Mouse (Mus musculus): ENCODE measurements around the gene Tm9sf4.

Gene Tm9sf4

DNA sequence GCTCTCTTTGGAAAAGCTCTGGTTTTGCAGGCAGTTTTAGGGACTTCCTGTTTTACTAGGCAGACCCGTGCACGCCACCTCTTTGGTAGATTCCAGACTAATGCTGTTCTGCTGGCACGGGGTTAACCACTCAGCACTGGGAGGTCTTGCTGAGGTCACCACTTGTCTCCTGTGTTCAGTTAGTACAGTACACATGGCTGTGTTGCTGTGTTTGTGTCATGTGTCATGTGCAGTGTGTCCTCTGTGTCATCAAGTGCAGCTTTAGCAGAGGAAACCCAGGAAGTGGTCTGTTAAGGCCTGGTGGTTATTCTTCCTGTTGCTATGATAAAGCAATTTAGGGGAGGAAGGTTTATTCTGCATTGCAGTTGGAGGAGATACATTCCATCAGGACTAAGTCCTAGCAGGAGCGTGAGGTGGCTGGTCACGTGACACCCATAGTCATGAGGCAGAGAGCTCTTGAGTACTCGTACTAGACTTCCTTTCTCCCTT is 53.7 kb downstream of the Tm9sf4 start:
- in situ Hi-C loops (cut with MboI, MseI) = no loop called here

- in situ Hi-C loops (cut with MboI, MseI) = no loop called here
Measured at GRCm38 (mm10) chr2:153215421-153215820, 54.3 kb downstream of the Tm9sf4 start.

GRCm38 (mm10) chr2:153217826-153218340 is 56.8 kb downstream of the Tm9sf4 start:
- in situ Hi-C loops (cut with MboI, MseI) = no loop called here

DNA sequence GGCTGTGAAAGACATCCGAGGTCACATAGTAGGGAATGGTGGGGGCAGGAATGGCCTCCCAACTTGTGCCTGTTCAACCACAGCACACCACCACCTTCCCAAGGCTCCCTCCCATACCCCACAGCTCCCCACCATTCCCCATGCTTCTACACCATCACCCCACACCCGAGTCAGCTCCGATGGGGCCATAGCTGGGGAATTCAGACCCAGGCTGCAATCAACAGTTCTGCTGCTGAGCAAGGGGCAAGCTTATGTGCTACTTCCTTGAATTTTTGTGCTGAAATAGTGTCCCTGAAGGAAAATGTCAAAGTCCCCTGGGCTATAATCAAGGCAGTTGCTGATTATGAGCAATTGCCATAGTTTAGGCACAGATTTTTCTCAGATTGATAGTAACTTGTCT is 57.4 kb downstream of the Tm9sf4 start:
- in situ Hi-C loops (cut with MboI, MseI) = no loop called here

- in situ Hi-C loops (cut with MboI, MseI) = no loop called here
Measured at GRCm38 (mm10) chr2:153221620-153222019, 60.5 kb downstream of the Tm9sf4 start.

DNA sequence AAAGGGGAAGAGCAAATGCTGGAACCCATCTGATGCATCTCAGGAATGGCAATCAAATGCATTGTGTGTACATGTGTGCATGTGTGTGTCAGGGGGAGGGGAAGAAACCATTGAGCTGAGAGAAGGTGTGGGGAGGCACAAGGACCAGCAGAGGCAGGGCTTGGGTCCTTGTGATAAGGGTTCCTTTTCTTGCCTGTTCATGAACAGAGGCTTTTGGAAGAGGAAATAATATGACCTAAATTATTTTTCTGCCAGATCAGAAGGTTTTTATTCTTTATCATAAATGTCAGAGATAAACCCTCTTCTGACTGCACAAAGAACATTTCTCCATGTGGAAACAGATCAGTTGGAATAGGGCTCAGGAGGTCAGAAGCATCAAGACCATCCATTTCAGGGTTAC is 61.0 kb downstream of the Tm9sf4 start:
- in situ Hi-C loops (cut with MboI, MseI) = no loop called here

DNA sequence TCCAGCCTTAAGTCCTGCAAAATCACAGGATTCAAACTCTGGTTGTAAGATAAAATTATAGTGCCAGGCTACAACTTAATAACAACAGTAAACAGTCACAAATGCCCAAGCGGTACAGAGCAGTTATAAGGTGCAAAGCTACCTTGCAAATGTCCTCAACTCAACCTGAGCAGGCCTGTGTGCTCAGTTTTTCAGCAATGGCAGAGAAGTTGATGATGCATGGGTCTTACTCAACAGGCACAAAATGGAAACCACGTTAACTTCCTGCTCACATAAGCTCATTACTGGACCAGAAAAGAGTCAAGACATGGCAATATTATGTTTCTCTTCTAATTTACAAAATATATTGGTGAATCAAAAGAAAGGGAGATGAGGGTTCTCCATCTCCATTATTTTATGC is 61.5 kb downstream of the Tm9sf4 start:
- in situ Hi-C loops (cut with MboI, MseI) = no loop called here

DNA sequence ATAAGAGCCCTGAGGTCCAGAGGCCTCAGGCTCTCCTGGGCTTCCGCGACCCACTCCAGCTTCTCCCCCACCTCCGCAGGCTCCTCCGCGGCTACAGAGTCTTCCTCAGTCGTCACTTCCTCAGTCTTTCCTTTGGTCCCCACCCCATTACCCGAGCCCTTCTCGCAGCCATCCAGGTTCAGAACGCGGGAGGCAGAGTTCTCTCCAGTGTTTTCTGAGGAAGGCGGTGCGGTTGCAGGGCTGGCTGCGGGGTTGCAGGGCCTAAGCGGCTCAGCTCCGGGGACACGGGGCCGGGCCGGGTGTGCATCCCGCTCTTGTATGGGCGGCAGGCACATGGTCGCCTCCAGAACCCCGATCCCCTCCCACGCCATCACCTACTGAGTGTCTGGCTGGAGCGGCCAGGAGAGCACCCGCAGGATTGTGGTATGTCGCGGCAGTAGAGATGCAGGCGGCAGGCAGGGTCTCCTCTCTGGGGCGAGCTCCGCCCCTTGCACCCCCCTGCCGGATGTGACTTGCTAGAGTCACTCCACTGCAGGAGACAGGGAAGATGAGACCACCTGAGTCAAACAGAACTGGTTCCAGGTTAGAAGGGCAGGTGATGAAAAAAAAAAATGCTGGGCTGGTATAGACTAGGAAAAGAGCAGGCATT is 64.0 kb downstream of the Tm9sf4 start, which contains the start of gene Tspyl3:
Gene Tspyl3, minus strand, starts transcription at position 496 of the 649 bp plus-strand sequence.
- in situ Hi-C loops (cut with MboI, MseI) = no loop called here

DNA sequence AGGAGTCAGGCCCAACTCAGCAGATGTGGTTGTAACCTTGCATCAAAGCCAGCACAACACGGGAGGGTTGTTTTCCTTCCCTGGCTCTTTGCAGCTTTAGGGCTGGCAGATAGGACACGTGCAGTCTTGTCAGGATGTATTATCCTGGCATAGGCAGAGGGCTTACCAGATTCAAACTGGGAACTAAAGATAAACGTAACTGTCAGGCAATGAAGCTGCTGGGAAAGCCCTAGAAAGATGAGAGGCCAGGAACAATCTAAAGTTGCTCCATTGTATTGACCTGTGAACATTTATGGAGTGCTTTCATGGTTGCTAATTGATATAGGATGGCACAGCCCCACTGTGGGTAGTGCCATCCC is 64.5 kb downstream of the Tm9sf4 start:
- in situ Hi-C loops (cut with MboI, MseI) = no loop called here

DNA sequence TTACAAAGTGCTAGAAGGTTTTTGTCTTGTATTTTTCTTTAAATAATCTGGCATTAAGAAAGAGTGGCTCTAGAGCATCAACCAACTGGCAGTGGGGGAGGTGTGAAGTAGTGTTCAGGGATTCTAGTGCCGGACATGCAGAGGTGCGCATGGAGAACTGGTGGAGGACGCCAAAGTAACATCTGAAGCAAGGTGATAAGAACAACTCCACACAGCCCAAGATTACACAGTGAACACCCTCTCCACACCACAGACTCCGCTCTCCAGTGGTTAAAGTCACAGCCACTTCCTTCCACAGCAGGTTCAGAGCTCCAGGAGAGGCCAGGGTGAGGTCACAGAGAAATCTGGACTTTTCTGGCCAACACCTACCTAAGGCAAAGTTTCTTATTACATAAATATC is 66.9 kb downstream of the Tm9sf4 start:
- in situ Hi-C loops (cut with MboI, MseI) = no loop called here

DNA sequence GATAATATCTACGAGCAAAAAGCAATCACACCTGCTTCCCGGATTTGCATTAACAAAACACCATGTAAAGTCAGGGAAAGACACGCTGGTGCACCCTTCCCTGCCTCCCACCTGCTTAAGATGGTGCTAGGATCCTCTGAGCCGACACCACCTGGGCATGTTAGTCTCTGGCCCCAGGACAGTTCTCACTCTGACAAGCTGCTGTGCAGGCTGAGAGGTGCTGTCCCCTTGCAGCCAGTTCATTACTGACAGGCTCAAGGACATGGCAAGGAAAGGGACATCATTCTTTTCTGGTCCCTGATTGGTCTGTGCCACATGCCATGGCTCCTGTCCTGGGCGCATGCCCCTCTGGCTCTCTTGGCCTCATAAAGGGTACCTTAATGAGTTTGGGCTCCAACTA is 67.4 kb downstream of the Tm9sf4 start:
- in situ Hi-C loops (cut with MboI, MseI) = no loop called here

GRCm38 (mm10) chr2:153237193-153237592 is 76.1 kb downstream of the Tm9sf4 start:
- in situ Hi-C loops (cut with MboI, MseI) = loop anchor here in 1 of 2 experiments (10.0 kb wide), 1 partner anchor 108 kb away; the partner anchor contains the start of gene Asxl1

DNA sequence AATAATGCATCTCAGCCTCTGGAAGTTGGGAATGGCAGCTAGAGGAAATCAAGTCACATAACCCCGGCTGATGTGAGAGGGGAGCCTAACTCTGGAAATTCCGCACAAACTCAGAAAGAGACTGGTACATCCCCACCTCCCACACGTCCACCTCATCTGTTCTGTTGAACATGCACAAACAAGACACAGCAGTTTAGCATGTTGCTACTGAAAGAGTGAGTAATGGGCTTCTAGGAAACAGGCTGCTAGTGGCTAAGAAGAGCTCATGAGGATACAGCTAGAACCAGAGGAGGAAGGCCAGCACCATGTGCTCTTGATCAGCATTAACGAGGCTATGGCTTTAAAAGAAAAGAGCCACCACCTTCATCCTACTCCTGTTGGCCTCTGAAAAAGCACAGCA is 76.8 kb downstream of the Tm9sf4 start:
- in situ Hi-C loops (cut with MboI, MseI) = loop anchor here in 1 of 2 experiments (10.0 kb wide), 1 partner anchor 107 kb away; the partner anchor contains the start of gene Asxl1

DNA sequence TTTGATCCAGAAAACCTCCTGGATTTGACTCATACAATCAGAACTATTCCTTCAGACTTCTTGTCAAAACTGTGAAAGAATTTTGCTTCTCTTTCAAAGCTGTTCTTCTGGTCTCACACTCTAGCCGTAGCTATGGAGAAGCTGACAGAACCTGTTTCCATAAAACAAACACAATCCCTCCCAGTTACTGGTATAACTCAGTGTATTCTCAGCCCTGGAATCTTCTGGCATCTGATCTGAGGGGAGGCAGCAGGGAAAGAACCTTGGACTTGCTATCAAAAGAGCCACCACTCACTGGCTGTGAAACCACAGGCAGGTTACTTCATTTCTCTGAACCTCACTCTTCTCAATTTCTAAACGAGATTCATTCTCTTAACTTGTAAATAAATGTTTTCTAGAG is 77.3 kb downstream of the Tm9sf4 start:
- in situ Hi-C loops (cut with MboI, MseI) = loop anchor here in 1 of 2 experiments (10.0 kb wide), 1 partner anchor 106 kb away; the partner anchor contains the start of gene Asxl1

DNA sequence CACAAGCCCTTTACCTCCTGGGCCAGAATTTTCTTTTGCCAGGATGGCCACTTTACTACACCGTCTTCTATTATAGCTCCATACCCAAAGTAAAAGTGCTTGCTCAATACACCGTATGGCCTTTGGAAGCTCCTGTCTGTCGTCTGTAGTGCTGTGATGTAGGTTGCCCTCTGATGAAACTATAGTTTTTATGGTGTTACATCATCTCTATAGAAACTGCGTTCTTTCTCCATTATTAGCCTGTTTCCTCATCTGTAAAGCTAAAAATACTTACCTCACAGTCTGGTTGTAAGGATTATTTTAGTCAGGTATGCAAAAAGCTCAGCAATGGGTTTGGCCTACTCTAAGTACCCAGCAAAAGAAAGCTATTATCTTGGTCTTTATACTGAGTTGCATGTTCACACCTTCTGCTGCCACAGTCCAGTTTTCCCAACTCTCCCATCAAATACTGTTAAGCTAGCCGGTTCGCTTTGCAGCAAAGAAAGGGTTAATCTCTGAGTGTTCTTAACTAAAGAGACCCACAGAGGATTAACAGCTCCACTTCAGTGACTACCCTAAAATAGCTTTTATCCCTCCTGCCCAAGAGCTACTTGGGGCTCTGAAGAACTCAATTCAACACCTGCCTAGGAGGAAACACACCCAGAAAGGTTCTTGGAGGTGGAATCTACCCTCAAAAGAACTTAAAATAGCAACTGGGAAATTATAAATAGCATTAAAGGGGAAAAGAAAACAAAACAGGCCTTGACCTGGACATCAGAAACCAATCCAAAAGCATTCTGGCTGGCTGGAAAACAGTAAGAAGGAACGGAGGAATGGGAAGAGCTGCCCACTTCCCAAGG is 78.1 kb downstream of the Tm9sf4 start:
- in situ Hi-C loops (cut with MboI, MseI) = loop anchor here in 1 of 2 experiments (10.0 kb wide), 1 partner anchor 106 kb away; the partner anchor contains the start of gene Asxl1

DNA sequence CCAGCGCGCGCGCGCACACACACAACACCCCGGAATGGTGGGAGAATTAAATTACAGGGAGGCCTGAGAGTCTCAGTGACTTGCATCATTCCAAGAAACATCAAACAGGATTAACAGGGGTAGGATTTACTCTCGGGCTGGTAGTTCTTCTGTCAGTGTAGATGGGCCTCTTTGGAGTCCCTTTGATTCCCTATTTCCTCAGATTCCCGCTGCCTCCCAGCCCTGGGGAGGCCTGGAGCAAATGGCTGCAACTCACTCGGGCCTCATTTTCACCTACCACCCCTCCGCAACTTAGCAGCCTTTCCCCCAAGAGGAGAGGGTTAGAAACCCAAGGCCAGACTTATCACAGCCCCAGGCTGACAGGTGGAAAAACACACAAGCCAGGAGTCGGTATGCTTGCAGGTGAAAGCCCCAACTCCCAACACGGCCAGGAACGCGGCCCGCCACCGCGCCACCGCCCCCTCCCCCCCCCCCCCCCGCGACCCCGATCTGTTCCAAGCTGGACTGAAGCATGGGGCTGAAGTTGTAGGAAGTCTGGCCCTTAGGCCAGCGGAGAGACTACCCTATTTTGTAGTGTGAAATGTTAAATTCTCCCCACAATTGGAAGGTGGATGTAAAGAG is 78.9 kb downstream of the Tm9sf4 start:
- in situ Hi-C loops (cut with MboI, MseI) = loop anchor here in 1 of 2 experiments (10.0 kb wide), 1 partner anchor 105 kb away; the partner anchor contains the start of gene Asxl1

DNA sequence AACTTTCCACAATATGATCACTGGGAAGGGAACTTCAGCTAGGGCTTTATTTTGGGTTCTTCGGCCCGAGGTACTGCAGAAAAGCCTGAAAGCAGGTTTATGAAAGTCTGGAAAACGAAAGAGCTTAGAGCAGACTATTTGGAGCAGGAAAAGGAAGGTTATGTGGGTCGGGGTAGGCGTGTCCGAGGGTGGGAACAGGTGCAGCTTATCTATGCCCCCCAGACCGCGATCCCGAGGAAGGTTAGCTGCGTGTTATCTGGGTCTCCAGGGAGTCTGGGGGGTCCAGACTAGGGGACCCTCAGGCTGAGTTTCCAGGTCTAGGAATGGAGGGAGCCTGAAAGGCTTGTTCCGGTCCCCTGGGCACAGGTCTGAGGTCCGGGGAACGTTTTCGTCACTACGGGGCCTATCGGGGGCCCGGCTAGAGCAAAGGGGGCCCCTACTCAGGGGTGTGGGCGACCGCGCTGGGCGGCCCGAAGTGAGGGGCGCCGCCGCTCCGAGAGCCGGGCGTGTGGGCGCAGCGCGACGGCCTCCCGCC is 79.7 kb downstream of the Tm9sf4 start:
- in situ Hi-C loops (cut with MboI, MseI) = no loop called here

DNA sequence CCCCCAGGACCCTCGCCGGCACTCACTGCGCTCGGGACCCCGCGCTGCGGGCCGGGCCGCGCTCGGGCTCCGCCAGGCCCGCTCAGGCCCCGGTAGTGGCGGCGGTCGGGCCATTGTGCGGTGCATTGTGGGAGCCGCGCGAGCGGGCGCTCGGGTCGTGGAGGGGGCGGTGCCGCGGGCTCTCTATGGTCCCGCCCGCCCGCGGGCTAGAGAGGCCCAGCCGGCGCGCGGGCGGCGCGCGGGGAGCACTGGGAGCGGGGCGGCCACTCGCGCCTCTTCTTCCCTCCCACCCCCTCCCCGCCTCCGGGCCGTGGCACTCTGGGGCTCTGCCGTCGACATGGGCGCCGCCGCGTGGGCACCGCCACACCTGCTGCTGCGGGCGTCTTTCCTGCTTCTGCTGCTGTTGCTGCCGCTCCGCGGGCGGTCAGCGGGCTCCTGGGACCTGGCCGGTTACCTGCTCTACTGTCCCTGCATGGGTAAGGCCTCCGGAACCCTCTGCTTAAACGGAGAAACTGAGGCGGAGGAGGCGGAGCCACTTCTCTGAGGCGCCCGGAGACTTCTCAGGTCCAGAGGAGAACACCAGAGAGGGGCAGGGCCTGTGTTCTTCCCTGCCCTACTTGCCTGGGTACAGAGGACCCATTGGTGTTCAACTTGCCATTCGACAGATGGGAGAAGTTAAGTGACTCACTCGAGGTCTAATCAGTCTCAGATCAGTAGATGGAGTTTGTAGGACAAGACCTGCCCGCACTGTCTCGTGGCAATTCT is 80.3 kb downstream of the Tm9sf4 start, which contains the start of the genes Plagl2 and Pofut1:
Gene Plagl2, minus strand, starts transcription at position 177 of the 765 bp plus-strand sequence.
Gene Pofut1, plus strand, starts transcription at position 284 of the 765 bp plus-strand sequence.
- in situ Hi-C loops (cut with MboI, MseI) = no loop called here

- in situ Hi-C loops (cut with MboI, MseI) = no loop called here
Measured at GRCm38 (mm10) chr2:153242156-153242555, 81.1 kb downstream of the Tm9sf4 start.

GRCm38 (mm10) chr2:153249751-153250150 is 88.6 kb downstream of the Tm9sf4 start:
- in situ Hi-C loops (cut with MboI, MseI) = no loop called here

Data from T-helper 17 cell (primary cell).